ENCODE assay signal across 16 mouse cellular contexts in genomic region chr16:18341605-18342004, GRCm38 (mm10). TPM values are rescaled to one million over a fixed set of nuclear protein-coding genes. Genes with fewer than 3 reads are reported as not detected.
DNase-seq lines count a peak whose midpoint lies in the region; ATAC-seq lines count a peak whose summit lies in the region.
"Had no signal": no experiment of that assay in that cellular context is flagged by ENCODE, and none has a peak within 500 bp of the region (broad histone marks: within the 10 kb centered on the region; RNA-seq: fewer than 3 reads in every experiment).

No protein-coding gene starts in this region.

- peaks cover 18% of the 10 kb centered on the region for H3K4me1 ChIP-seq in intestine, embryonic 16.5 days (ENCODE audit: control insufficient read depth, insufficient read depth, low read length)
- H3K4me1 ChIP-seq in intestine, embryonic 15.5 days (replicated peaks) = peaks cover 16% of the 10 kb centered on the region
- H3K4me1 ChIP-seq in liver, embryonic 16.5 days (ENCODE audit: control insufficient read depth, low read depth, low read length) = peaks cover 44% of the 10 kb centered on the region
- peaks cover 42% of the 10 kb centered on the region for H3K4me1 ChIP-seq in forebrain, embryonic 10.5 days

- no peak overlapping the region for H3K4me3 ChIP-seq in intestine, embryonic 16.5 days (ENCODE audit: low read length)
- no peak overlapping the region for H3K4me3 ChIP-seq in intestine, embryonic 15.5 days (replicated peaks)
- peak overlapping the region; percentile 81 for H3K4me3 ChIP-seq in liver, embryonic 16.5 days (ENCODE audit: low read depth, low read length)
- H3K4me3 ChIP-seq in forebrain, embryonic 10.5 days = no peak overlapping the region
- H3K4me3 ChIP-seq: neural tube, embryonic 12.5 days had no signal

- no peak overlapping the region for H3K9ac ChIP-seq in intestine, embryonic 16.5 days (ENCODE audit: low read depth, low read length)
- H3K9ac ChIP-seq in intestine, embryonic 15.5 days = no peak overlapping the region
- peak overlapping the region; percentile 83 for H3K9ac ChIP-seq in liver, embryonic 16.5 days (ENCODE audit: low read depth, low read length)
- H3K9ac ChIP-seq: hindbrain, embryonic 14.5 days; lung, embryonic 14.5 days; neural tube, embryonic 12.5 days had no signal

- peak; percentile 16 for DNase-seq in MEL-GATA-1-ER (ENCODE audit: extremely low read depth, low read depth)
- no peak for DNase-seq in embryo, embryonic 10.5 days (ENCODE audit: low spot score)
- DNase-seq in forebrain, embryonic 10.5 days (ENCODE audit: extremely low spot score, low spot score) = no peak
- DNase-seq: adrenal gland, postnatal 25 days; cerebellum, postnatal 14 days; lung, embryonic 14.5 days; right cerebral cortex, postnatal 4 days; thymus, adult 2 months had no signal

- H3K36me3 ChIP-seq in intestine, embryonic 16.5 days (ENCODE audit: control insufficient read depth, insufficient read depth, low read length) = no peaks in the 10 kb centered on the region
- no peaks in the 10 kb centered on the region for H3K36me3 ChIP-seq in intestine, embryonic 15.5 days
- peaks cover 5% of the 10 kb centered on the region; the same call in 1 of the 2 replicates for H3K36me3 ChIP-seq in liver, embryonic 16.5 days (ENCODE audit: control insufficient read depth, insufficient read depth)
- peaks cover 8% of the 10 kb centered on the region for H3K36me3 ChIP-seq in forebrain, embryonic 10.5 days (replicated peaks)

- no peak overlapping the region for H3K4me2 ChIP-seq in intestine, embryonic 16.5 days (ENCODE audit: low read depth, low read length)
- H3K4me2 ChIP-seq in intestine, embryonic 15.5 days (replicated peaks) = no peak overlapping the region
- H3K4me2 ChIP-seq in liver, embryonic 16.5 days (ENCODE audit: low read depth, low read length) = peak overlapping the region; percentile 77

- 82% methylated on average over 8 of the region's 8 CpGs for WGBS in intestine, embryonic 16.5 days
- 85% methylated on average over 8 of the region's 8 CpGs for WGBS in intestine, embryonic 15.5 days
- WGBS in liver, embryonic 16.5 days (ENCODE audit: insufficient replicate concordance) = 38% methylated on average over 8 of the region's 8 CpGs
- WGBS in forebrain, embryonic 10.5 days = 90% methylated on average over 8 of the region's 8 CpGs

- H3K27ac ChIP-seq in intestine, embryonic 16.5 days (ENCODE audit: low read length) = 0 out of 2 replicates have a peak overlapping the region, but pooled peaks have one; percentile 11
- H3K27ac ChIP-seq in intestine, embryonic 15.5 days = no peak overlapping the region
- peak overlapping the region; percentile 85 for H3K27ac ChIP-seq in liver, embryonic 16.5 days (ENCODE audit: low read length)
- H3K27ac ChIP-seq in forebrain, embryonic 10.5 days = no peak overlapping the region
- H3K27ac ChIP-seq: hindbrain, embryonic 14.5 days; kidney, postnatal 0 days; neural tube, embryonic 12.5 days had no signal

- no peaks in the 10 kb centered on the region for H3K27me3 ChIP-seq in intestine, embryonic 16.5 days (replicated peaks; ENCODE audit: control insufficient read depth, insufficient read depth, low read length)
- H3K27me3 ChIP-seq in intestine, embryonic 15.5 days (replicated peaks) = no peaks in the 10 kb centered on the region
- H3K27me3 ChIP-seq in liver, embryonic 16.5 days (ENCODE audit: control insufficient read depth, insufficient read depth, low read depth, low read length) = peaks cover 9% of the 10 kb centered on the region
- peaks cover 5% of the 10 kb centered on the region for H3K27me3 ChIP-seq in forebrain, embryonic 10.5 days (ENCODE audit: poor library complexity, severe bottlenecking)
- H3K27me3 ChIP-seq: neural tube, embryonic 12.5 days had no signal

- no peaks in the 10 kb centered on the region for H3K9me3 ChIP-seq in intestine, embryonic 16.5 days (ENCODE audit: control insufficient read depth, low read length)
- no peaks in the 10 kb centered on the region for H3K9me3 ChIP-seq in intestine, embryonic 15.5 days
- no peaks in the 10 kb centered on the region for H3K9me3 ChIP-seq in liver, embryonic 16.5 days (replicated peaks; ENCODE audit: control insufficient read depth, low read length)
- no peaks in the 10 kb centered on the region for H3K9me3 ChIP-seq in forebrain, embryonic 10.5 days
- H3K9me3 ChIP-seq: neural tube, embryonic 12.5 days had no signal

- ATAC-seq in intestine, embryonic 16.5 days = no peak
- no peak for ATAC-seq in intestine, embryonic 15.5 days
- peak; percentile 50 for ATAC-seq in erythroid progenitor cell, adult 5-6 weeks (replicated peaks; ENCODE audit: low FRiP score, poor library complexity, severe bottlenecking)
- peak; percentile 25 for ATAC-seq in liver, embryonic 16.5 days (ENCODE audit: low read depth)
- ATAC-seq: activated CD4-positive, CD25-positive, alpha-beta regulatory T cell, adult 4 months had no signal

RNA-seq across cellular contexts. Expression of gene Tango2, which starts 6.3 kb away (rescaled TPM):
- polyA plus RNA-seq in intestine, embryonic 16.5 days (2015; fragmentation: Nextera tagmentation; extraction: Ambion mirVana) = 62.4 and 69.8 TPM in 2 replicates
- polyA plus RNA-seq in intestine, embryonic 15.5 days (2015; fragmentation: Nextera tagmentation; extraction: Ambion mirVana) = 43.0 and 49.4 TPM in 2 replicates
- total RNA-seq in erythroid progenitor cell, adult 5-6 weeks (2015; ENCODE audit: low replicate concordance) = 61.3 and 62.5 TPM in 2 replicates
- total RNA-seq in erythroid progenitor cell, adult 5-6 weeks (2017; ENCODE audit: low replicate concordance) = 47.2 and 51.9 TPM in 2 replicates
- 52.1 and 54.7 TPM in 2 replicates for polyA plus RNA-seq in liver, embryonic 16.5 days (2015; fragmentation: Nextera tagmentation; extraction: Ambion mirVana)
- polyA plus RNA-seq in forebrain, embryonic 10.5 days (2016; fragmentation: Nextera tagmentation; extraction: Ambion mirVana) = 35.7 and 37.1 TPM in 2 replicates

RNA-seq across cellular contexts. Expression of gene Arvcf, which starts 6.4 kb away (rescaled TPM):
- 18.4 and 21.7 TPM in 2 replicates for polyA plus RNA-seq in intestine, embryonic 16.5 days (2015; fragmentation: Nextera tagmentation; extraction: Ambion mirVana)
- polyA plus RNA-seq in intestine, embryonic 15.5 days (2015; fragmentation: Nextera tagmentation; extraction: Ambion mirVana) = 21.7 and 22.1 TPM in 2 replicates
- total RNA-seq in erythroid progenitor cell, adult 5-6 weeks (2015; ENCODE audit: low replicate concordance) = 3.2 and 8.8 TPM in 2 replicates
- 6.2 and 22.0 TPM in 2 replicates for total RNA-seq in erythroid progenitor cell, adult 5-6 weeks (2017; ENCODE audit: low replicate concordance)
- polyA plus RNA-seq in liver, embryonic 16.5 days (2015; fragmentation: Nextera tagmentation; extraction: Ambion mirVana) = 8.3 and 8.6 TPM in 2 replicates
- 116 TPM in 2 replicates for polyA plus RNA-seq in forebrain, embryonic 10.5 days (2016; fragmentation: Nextera tagmentation; extraction: Ambion mirVana)

RNA-seq across cellular contexts. Expression of gene Dgcr8, which starts 52.6 kb away (rescaled TPM):
- polyA plus RNA-seq in intestine, embryonic 16.5 days (2015; fragmentation: Nextera tagmentation; extraction: Ambion mirVana) = 17.0 and 18.9 TPM in 2 replicates
- 21.4 and 24.8 TPM in 2 replicates for polyA plus RNA-seq in intestine, embryonic 15.5 days (2015; fragmentation: Nextera tagmentation; extraction: Ambion mirVana)
- 121 and 133 TPM in 2 replicates for total RNA-seq in erythroid progenitor cell, adult 5-6 weeks (2015; ENCODE audit: low replicate concordance)
- 138 and 218 TPM in 2 replicates for total RNA-seq in erythroid progenitor cell, adult 5-6 weeks (2017; ENCODE audit: low replicate concordance)
- 10.5 and 11.3 TPM in 2 replicates for polyA plus RNA-seq in liver, embryonic 16.5 days (2015; fragmentation: Nextera tagmentation; extraction: Ambion mirVana)
- 48.9 and 49.7 TPM in 2 replicates for polyA plus RNA-seq in forebrain, embryonic 10.5 days (2016; fragmentation: Nextera tagmentation; extraction: Ambion mirVana)

Comparison
In these comparisons a context has a peak if more than half of its experiments do, and no peak if none do; other contexts are left out.
1. H3K27ac ChIP-seq: peak in intestine, embryonic 16.5 days (single experiment) and liver, embryonic 16.5 days (single experiment); none in intestine, embryonic 15.5 days (single experiment) and forebrain, embryonic 10.5 days (single experiment).
2. ATAC-seq: peak in erythroid progenitor cell, adult 5-6 weeks (single experiment) and liver, embryonic 16.5 days (single experiment); none in intestine, embryonic 16.5 days (single experiment) and intestine, embryonic 15.5 days (single experiment).